Mouse (Mus musculus): ENCODE data around the gene Hist1h4m. TPM values are rescaled to one million over a fixed set of nuclear protein-coding genes. Genes with fewer than 3 reads are reported as not detected.

Hist1h4m gene
- polyA plus RNA-seq, 1 experiment, result not detected

- Histone ChIP-seq H3K79me2 (ENCODE audit: control insufficient read depth, insufficient read depth) (no peaks in the 10 kb centered on the region), H3K27me3 (ENCODE audit: control insufficient read depth, insufficient read depth, insufficient read length) (no peaks in the 10 kb centered on the region), H3ac (ENCODE audit: control insufficient read depth, insufficient read length) (no peak overlapping the region), H3K4me2 (ENCODE audit: low read depth) (no peak overlapping the region), H3K36me3 (ENCODE audit: control insufficient read depth, insufficient read depth) (no peaks in the 10 kb centered on the region), H3K4me3 (no peak overlapping the region)
- no peak for TF ChIP-seq MAX (IDR thresholded peaks at IDR 0.05; ENCODE audit: low read depth)
- no peak for TF ChIP-seq MYOG (IDR thresholded peaks at IDR 0.05; ENCODE audit: control insufficient read depth in 1 of 3, insufficient read depth in 1 of 3, insufficient read length in 2 of 3, low read depth in 2 of 3)
- TF ChIP-seq USF1 (IDR thresholded peaks at IDR 0.05; ENCODE audit: low read depth), result no peak
- no peak for TF ChIP-seq REST (IDR thresholded peaks at IDR 0.05; ENCODE audit: insufficient read depth, insufficient read length)
- TF ChIP-seq SRF (IDR thresholded peaks at IDR 0.05; ENCODE audit: control insufficient read depth, insufficient read length, low read depth), result no peak
Measured at GRCm38 (mm10) chr13:21852215-21852945, 40.8 kb downstream of the Hist1h4m start.

- Histone ChIP-seq H3ac (ENCODE audit: control insufficient read depth, insufficient read length) (no peak overlapping the region), H3K4me2 (ENCODE audit: low read depth) (no peak overlapping the region), H3K36me3 (ENCODE audit: control insufficient read depth, insufficient read depth) (no peaks in the 10 kb centered on the region), H3K27me3 (ENCODE audit: control insufficient read depth, insufficient read depth, insufficient read length) (no peaks in the 10 kb centered on the region), H3K4me3 (peak overlapping the region; percentile 28), H3K79me2 (ENCODE audit: control insufficient read depth, insufficient read depth) (no peaks in the 10 kb centered on the region)
- TF ChIP-seq POLR2A (IDR thresholded peaks at IDR 0.05; ENCODE audit: insufficient read length, low read depth) (no peak), MYOD1 (IDR thresholded peaks at IDR 0.05; ENCODE audit: control insufficient read depth in 1 of 3, insufficient read length in 2 of 3, low read depth in 2 of 3) (no peak), REST (IDR thresholded peaks at IDR 0.05; ENCODE audit: insufficient read depth, insufficient read length) (no peak)
Measured at GRCm38 (mm10) chr13:21855146-21855545, 43.6 kb downstream of the Hist1h4m start.

- H3ac ChIP-seq (ENCODE audit: control insufficient read depth, insufficient read length), result no peak overlapping the region
- H3K36me3 ChIP-seq (ENCODE audit: control insufficient read depth, insufficient read depth), result no peaks in the 10 kb centered on the region
- H3K4me2 ChIP-seq (ENCODE audit: low read depth), result peak overlapping the region; percentile 84
- TF ChIP-seq CEBPB (IDR thresholded peaks at IDR 0.05; ENCODE audit: insufficient read depth, poor library complexity, severe bottlenecking) (0 out of 2 replicates have a peak, but pooled peaks have one; percentile 13), E2F4 (IDR thresholded peaks at IDR 0.05; ENCODE audit: insufficient read depth) (no peak)
- peak overlapping the region; percentile 28 for H3K4me3 ChIP-seq
- H3K79me2 ChIP-seq (ENCODE audit: control insufficient read depth, insufficient read depth), result no peaks in the 10 kb centered on the region
- no peaks in the 10 kb centered on the region for H3K27me3 ChIP-seq (ENCODE audit: control insufficient read depth, insufficient read depth, insufficient read length)
Measured at GRCm38 (mm10) chr13:21855698-21856162, 44.2 kb downstream of the Hist1h4m start.

- no peak overlapping the region for H3ac ChIP-seq (ENCODE audit: control insufficient read depth, insufficient read length)
- no peak overlapping the region for H3K4me2 ChIP-seq (ENCODE audit: low read depth)
- no peaks in the 10 kb centered on the region for H3K27me3 ChIP-seq (ENCODE audit: control insufficient read depth, insufficient read depth, insufficient read length)
- TF ChIP-seq POLR2A (IDR thresholded peaks at IDR 0.05; ENCODE audit: insufficient read length, low read depth) (no peak), SRF (IDR thresholded peaks at IDR 0.05; ENCODE audit: control insufficient read depth, insufficient read length, low read depth) (no peak), E2F4 (IDR thresholded peaks at IDR 0.05; ENCODE audit: insufficient read depth) (no peak), MYOD1 (IDR thresholded peaks at IDR 0.05; ENCODE audit: control insufficient read depth in 1 of 3, insufficient read length in 2 of 3, low read depth in 2 of 3) (no peak), TCF3 (IDR thresholded peaks at IDR 0.05; ENCODE audit: insufficient read length, low read depth) (no peak), CEBPB (IDR thresholded peaks at IDR 0.05; ENCODE audit: insufficient read depth, poor library complexity, severe bottlenecking) (no peak), MYOG (IDR thresholded peaks at IDR 0.05; ENCODE audit: control insufficient read depth in 1 of 3, insufficient read depth in 1 of 3, insufficient read length in 2 of 3, low read depth in 2 of 3) (no peak), POLR2AphosphoS2 (IDR thresholded peaks at IDR 0.05; ENCODE audit: insufficient read length, low read depth) (no peak), REST (IDR thresholded peaks at IDR 0.05; ENCODE audit: insufficient read depth, insufficient read length) (no peak), TCF12 (IDR thresholded peaks at IDR 0.05; ENCODE audit: insufficient read depth, poor library complexity, severe bottlenecking) (no peak), MAX (IDR thresholded peaks at IDR 0.05; ENCODE audit: low read depth) (no peak), USF1 (IDR thresholded peaks at IDR 0.05; ENCODE audit: low read depth) (no peak)
- H3K4me3 ChIP-seq, result no peak overlapping the region
- H3K79me2 ChIP-seq (ENCODE audit: control insufficient read depth, insufficient read depth), result no peaks in the 10 kb centered on the region
- no peaks in the 10 kb centered on the region for H3K36me3 ChIP-seq (ENCODE audit: control insufficient read depth, insufficient read depth)
Measured at GRCm38 (mm10) chr13:21861608-21862007, 50.1 kb downstream of the Hist1h4m start.

Other genes with a start within 250 kb of the Hist1h4m start
- gene Olfr1364, start 230.0 kb upstream of the Hist1h4m start, polyA plus RNA-seq (2012; fragmentation: generic; extraction: Trizol), result not detected
- not detected for gene Olfr1362, start 197.7 kb upstream of the Hist1h4m start, polyA plus RNA-seq (2012; fragmentation: generic; extraction: Trizol)
- not detected for gene Olfr11, start 169.2 kb upstream of the Hist1h4m start, polyA plus RNA-seq (2012; fragmentation: generic; extraction: Trizol)
- gene Olfr1361, start 148.4 kb upstream of the Hist1h4m start, polyA plus RNA-seq (2012; fragmentation: generic; extraction: Trizol), result not detected
- not detected for gene Olfr1360, start 134.3 kb upstream of the Hist1h4m start, polyA plus RNA-seq (2012; fragmentation: generic; extraction: Trizol)
- not detected for gene Olfr1359, start 113.6 kb upstream of the Hist1h4m start, polyA plus RNA-seq (2012; fragmentation: generic; extraction: Trizol)
- 2.7 TPM for gene Hist1h2bl, start 95.6 kb upstream of the Hist1h4m start, polyA plus RNA-seq (2012; fragmentation: generic; extraction: Trizol)
- gene Hist1h2ai, start 95.3 kb upstream of the Hist1h4m start, polyA plus RNA-seq (2012; fragmentation: generic; extraction: Trizol), result 6.4 TPM
- 9.0 TPM for gene Hist1h3h, start 94.1 kb upstream of the Hist1h4m start, polyA plus RNA-seq (2012; fragmentation: generic; extraction: Trizol)
- gene Hist1h2bm, start 89.7 kb upstream of the Hist1h4m start, polyA plus RNA-seq (2012; fragmentation: generic; extraction: Trizol), result 1.3 TPM
- 1.3 TPM for gene Hist1h4j, start 76.7 kb upstream of the Hist1h4m start, polyA plus RNA-seq (2012; fragmentation: generic; extraction: Trizol)
- gene Hist1h4k, start 61.2 kb upstream of the Hist1h4m start, polyA plus RNA-seq (2012; fragmentation: generic; extraction: Trizol), result 6.3 TPM
- gene Hist1h2ak, start 57.9 kb upstream of the Hist1h4m start, polyA plus RNA-seq (2012; fragmentation: generic; extraction: Trizol), result 2.3 TPM
- 1.8 TPM for gene Hist1h2bn, start 57.6 kb upstream of the Hist1h4m start, polyA plus RNA-seq (2012; fragmentation: generic; extraction: Trizol)
- 1.7 TPM for gene Hist1h1b, start 31.1 kb upstream of the Hist1h4m start, polyA plus RNA-seq (2012; fragmentation: generic; extraction: Trizol)
- 10.6 TPM for gene Hist1h3i, start 28.4 kb upstream of the Hist1h4m start, polyA plus RNA-seq (2012; fragmentation: generic; extraction: Trizol)
- 6.8 TPM for gene Hist1h2an, start 24.5 kb upstream of the Hist1h4m start, polyA plus RNA-seq (2012; fragmentation: generic; extraction: Trizol)
- 0.89 TPM for gene Hist1h2bp, start 24.3 kb upstream of the Hist1h4m start, polyA plus RNA-seq (2012; fragmentation: generic; extraction: Trizol)
- 72.0 TPM for gene Hist1h2bq, start 1.5 kb upstream of the Hist1h4m start, polyA plus RNA-seq (2012; fragmentation: generic; extraction: Trizol)
- gene Hist1h2ao, start 1.3 kb upstream of the Hist1h4m start, polyA plus RNA-seq (2012; fragmentation: generic; extraction: Trizol), result not detected
- gene Hist1h4n, start 20.4 kb downstream of the Hist1h4m start, polyA plus RNA-seq (2012; fragmentation: generic; extraction: Trizol), result 19.7 TPM
- 730 TPM for gene Hist1h2ap, start 21.8 kb downstream of the Hist1h4m start, polyA plus RNA-seq (2012; fragmentation: generic; extraction: Trizol)
- gene Hist1h2br, start 22.0 kb downstream of the Hist1h4m start, polyA plus RNA-seq (2012; fragmentation: generic; extraction: Trizol), result 71.7 TPM
- 0.89 TPM for gene Zfp184, start 133.3 kb downstream of the Hist1h4m start, polyA plus RNA-seq (2012; fragmentation: generic; extraction: Trizol)
- not detected for gene Pom121l2, start 169.4 kb downstream of the Hist1h4m start, polyA plus RNA-seq (2012; fragmentation: generic; extraction: Trizol)
- 0.34 TPM for gene Prss16, start 198.0 kb downstream of the Hist1h4m start, polyA plus RNA-seq (2012; fragmentation: generic; extraction: Trizol)
- gene Hist1h2ah, start 223.8 kb downstream of the Hist1h4m start, polyA plus RNA-seq (2012; fragmentation: generic; extraction: Trizol), result 2.2 TPM
- gene Hist1h2bk, start 224.1 kb downstream of the Hist1h4m start, polyA plus RNA-seq (2012; fragmentation: generic; extraction: Trizol), result 8.2 TPM
- gene Hist1h4i, start 229.6 kb downstream of the Hist1h4m start, polyA plus RNA-seq (2012; fragmentation: generic; extraction: Trizol), result 31.0 TPM
- gene Hist1h2ag, start 231.2 kb downstream of the Hist1h4m start, polyA plus RNA-seq (2012; fragmentation: generic; extraction: Trizol), result 4.1 TPM
- gene Hist1h2bj, start 231.5 kb downstream of the Hist1h4m start, polyA plus RNA-seq (2012; fragmentation: generic; extraction: Trizol), result 3.4 TPM